Mouse (Mus musculus) fibroblast of lung, adult 2 months (primary cell): ENCODE data around the gene Pik3r1.
A peak's percentile ranks its signal among the peaks of the same experiment; 100 is the strongest.

ENCODE experiments used
- DNase-seq: peaks from one replicate; pipeline ENCODE4 v3.0.0-alpha.2; 2011; ENCODE audit warnings: low read depth

Gene Pik3r1

GRCm38 (mm10) chr13:101736521-101737387 is 31.3 kb downstream of the Pik3r1 start:
- no peak for DNase-seq

DNA sequence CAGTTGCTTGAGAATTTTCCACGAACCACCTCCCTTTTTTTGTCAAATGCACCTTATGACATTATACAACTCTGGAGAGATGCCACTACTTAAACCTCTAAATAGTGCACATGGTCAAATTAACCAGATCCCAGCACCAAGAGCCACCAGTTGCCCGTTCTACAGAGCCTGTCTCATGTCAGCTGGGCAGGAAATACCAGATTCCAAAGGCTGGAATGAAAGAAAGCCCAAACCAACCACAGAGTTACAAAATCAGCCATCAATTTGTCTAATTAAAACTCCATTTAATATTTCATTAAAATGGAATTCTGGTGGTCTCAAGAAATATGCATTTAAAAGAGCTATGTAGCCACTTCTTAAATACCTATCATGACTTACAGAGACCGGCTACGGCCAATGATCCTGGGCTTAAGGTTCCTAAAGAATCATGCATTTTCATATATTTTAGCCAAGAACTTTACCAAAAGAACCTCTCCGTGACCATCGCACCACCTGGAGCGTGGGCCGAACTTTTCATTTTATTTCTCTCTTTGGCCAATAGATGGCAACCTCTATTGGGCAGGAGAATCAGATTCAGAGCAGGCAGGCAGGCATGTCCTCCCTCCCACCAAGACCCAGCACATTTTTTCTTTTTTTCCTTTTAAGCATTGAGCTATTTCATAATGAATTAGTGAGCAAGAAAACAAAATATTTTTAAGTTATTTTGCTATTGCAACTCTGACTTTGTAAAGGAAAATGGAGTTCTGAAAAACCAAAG is 32.5 kb downstream of the Pik3r1 start:
- DNase-seq, result no peak

DNA sequence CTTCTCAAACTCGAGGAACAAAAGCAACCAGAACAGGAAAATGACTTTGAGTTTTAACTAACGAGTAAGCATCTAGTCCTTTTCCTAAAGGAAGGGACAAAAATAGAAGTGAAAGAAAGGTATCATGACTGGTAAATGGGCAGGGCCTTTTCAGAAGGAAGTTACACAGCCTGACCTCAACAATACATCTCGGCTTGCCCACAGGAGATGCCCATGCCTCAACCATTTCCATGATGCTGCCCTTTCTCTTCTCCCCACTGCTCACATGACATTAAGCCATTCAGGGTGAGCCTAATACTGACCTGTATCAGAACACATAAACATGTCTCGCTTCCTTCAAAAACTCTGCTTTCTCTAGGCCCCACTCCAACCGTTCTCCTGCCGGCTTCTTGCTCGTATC is 33.8 kb downstream of the Pik3r1 start:
- no peak for DNase-seq

GRCm38 (mm10) chr13:101732675-101733074 is 35.3 kb downstream of the Pik3r1 start:
- no peak for DNase-seq

DNA sequence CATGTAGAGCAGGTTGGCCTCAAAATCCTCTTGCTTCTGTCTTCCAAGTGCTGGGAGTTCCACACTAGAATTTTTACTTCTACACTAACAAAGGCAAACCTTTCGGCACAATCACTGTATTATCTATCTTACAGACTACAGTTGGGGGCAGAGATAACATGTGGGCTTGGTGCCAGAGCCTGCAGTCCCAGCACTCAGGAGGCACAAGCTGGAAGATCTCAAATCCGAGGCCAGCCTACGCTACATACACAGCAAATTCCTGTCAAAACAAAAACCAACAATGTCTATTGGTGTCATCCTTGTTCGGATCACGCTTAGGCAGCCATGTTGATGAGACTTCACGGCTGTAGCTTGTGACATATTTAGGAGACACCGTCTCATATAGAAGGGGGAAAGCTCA is 36.2 kb downstream of the Pik3r1 start:
- DNase-seq, result no peak

- no peak for DNase-seq
These were observed 37.7 kb downstream of the Pik3r1 start for GRCm38 (mm10) chr13:101730351-101730750.

- DNase-seq, result no peak
These were observed 38.6 kb downstream of the Pik3r1 start for GRCm38 (mm10) chr13:101729248-101730055.

- no peak for DNase-seq
These were observed 39.2 kb downstream of the Pik3r1 start for GRCm38 (mm10) chr13:101728816-101729215.

DNA sequence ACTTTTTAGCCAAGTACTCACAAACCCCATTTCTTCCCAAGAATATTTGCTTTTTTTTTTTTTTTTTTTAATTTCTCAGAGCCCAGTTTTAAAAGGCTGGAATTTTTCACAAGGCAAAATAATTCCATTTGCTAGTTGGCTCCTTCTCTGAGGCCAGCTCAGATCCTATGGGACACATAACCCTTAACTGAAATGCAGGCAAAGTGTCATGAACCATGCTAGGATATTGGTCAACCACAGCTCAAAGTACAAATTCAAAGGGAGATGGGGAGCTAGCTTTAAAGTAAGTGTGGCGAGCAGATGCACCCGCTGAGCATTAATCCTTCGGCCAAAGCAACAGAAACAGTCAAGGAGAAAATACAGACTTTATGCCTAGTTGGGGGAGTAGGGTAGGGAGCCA is 39.7 kb downstream of the Pik3r1 start:
- DNase-seq, result no peak

DNA sequence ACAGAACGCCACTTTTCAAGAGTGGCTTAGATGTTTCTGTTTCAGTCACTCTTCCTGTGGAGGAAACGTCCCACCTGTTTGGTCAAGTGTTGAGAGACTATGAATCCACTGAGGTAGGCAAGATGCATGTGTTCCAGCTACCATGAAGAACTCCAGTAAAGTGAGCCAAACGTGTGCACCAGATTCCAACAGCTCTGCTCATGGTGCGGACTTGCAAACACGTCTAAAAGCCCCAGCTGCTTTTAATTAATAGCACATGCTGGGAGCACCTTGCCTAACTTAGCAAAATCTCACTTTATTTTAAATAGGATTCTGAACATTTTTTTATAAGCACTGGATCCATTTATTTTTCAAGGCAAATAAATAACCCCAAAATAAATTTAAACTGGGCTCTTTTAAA is 40.2 kb downstream of the Pik3r1 start:
- DNase-seq, result no peak

- DNase-seq, result no peak
These were observed 41.1 kb downstream of the Pik3r1 start for GRCm38 (mm10) chr13:101726922-101727321.

- no peak for DNase-seq
These were observed 46.0 kb downstream of the Pik3r1 start for GRCm38 (mm10) chr13:101721901-101722595.

DNA sequence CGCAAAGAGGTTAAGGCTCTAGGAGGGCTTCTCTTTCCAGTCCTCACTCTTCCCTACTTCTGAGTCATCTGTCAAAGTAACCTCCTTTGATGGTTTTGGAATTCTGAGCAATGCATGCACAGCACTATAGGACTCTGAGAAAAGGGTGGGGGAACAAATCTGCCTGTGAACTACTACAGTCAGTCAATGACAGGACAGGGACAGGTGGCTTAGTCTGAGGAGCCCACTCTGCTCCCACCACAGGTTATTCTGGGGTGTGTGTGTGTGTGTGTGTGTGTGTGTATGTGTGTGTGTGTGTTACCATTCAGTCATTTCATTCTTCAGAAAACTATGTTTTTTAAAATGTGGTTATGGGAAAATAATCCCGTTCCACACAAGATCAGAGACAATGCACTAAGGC is 46.9 kb downstream of the Pik3r1 start:
- no peak for DNase-seq

DNA sequence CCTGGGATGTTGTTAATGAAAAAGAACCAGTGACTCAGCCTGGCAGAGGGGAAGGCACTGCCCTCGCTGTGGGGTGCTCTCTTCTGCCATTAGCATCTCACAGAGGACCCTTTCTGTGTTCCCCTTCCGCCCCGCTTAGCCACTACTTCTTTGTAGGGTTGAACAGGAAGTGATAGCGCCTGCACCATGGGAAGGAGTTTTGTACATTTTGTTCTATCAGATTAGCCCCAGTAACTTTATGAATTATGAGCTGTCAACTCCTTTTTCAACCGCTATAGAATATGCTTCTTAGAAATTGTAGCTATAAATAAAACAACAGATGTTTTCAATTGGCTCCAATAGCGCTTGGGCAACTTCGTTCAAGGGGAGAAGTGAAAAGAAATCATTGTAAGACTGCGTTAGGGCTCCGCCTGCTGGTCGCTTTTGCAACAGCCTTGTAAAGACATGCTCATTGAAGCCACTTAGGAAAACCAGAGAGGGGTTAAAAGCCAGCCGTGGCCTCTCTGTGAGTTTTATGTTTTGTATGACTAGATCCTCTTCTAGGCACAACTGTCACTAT is 48.6 kb downstream of the Pik3r1 start:
- peak; percentile 86 for DNase-seq

- no peak for DNase-seq
These were observed 49.3 kb downstream of the Pik3r1 start for GRCm38 (mm10) chr13:101718744-101719143.

GRCm38 (mm10) chr13:101717836-101718235 is 50.2 kb downstream of the Pik3r1 start:
- peak; percentile 59 for DNase-seq

DNA sequence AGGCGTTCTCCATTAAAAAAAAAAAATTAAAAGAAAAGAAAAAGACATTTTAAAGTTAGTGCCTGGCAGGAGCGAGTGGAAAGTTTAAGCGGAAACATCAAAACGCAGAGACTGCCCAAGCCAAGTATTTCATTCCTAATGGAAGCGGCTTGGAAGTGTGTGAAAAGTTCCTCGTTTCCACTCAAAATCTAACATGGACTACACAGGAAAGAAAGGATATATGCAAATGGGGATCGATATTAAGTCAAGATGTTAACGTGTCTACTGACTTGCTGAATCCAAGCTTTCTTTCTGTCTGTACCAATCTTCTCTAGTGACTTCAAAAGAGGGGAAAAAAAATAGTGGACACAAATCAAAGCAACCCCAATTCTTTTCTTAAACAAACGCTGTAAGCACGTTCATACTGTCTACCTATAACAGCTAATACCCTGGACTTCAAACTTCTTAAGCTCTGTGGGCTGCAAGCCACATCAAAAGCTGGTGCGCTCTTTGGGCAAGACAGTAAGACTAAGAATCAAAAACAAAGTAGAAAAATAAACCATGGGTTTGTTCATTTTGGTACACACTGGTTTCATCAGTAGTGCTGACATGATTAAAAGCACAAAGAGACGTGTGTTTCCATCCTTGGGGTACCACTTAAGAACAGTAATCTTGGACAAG is 54.5 kb downstream of the Pik3r1 start:
- no peak for DNase-seq

GRCm38 (mm10) chr13:101712720-101713428 is 55.1 kb downstream of the Pik3r1 start:
- DNase-seq, result no peak

DNA sequence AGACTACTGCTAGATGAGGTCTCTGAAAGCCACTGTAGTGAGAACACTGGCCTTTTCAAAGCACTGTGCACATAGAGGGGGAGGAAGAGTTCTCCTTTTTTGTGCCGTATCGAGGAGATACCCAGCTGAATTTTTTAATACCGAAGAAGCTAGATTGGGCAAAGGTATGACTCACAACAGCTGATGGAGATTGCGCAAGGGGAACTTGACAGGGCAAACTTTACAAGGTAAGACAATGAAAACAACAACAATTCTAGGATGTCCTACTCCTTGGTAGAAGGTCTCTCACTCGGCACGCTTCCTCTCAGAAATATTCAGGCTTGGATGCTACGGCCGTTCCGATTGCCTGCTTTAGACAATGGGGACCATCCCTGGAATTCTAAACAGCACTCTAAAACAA is 55.9 kb downstream of the Pik3r1 start:
- DNase-seq, result no peak

GRCm38 (mm10) chr13:101711301-101711700 is 56.7 kb downstream of the Pik3r1 start:
- DNase-seq, result no peak
